Mouse (Mus musculus) limb, embryonic 14.5 days (tissue): ENCODE results near the gene Vrk2. TPM values are rescaled to one million over a fixed set of nuclear protein-coding genes. Genes with fewer than 3 reads are reported as not detected.
A peak's percentile ranks its signal among the peaks of the same experiment; 100 is the strongest.

ENCODE experiments used
- ATAC-seq: fragments of 200-750 bp; cut with Nextera tagmentation; 2 replicates; pipeline ENCODE4 v1.8.0; 2017; ENCODE audit warnings: low read depth, moderate number of reproducible peaks, moderate TSS enrichment; ENCODE audit not compliant: low FRiP score
- DNase-seq: peaks from one replicate; pipeline ENCODE4 v3.0.0-alpha.2; 2015; ENCODE audit warnings: low spot score
- H3K27ac ChIP-seq: fragments of 300-500 bp; sonication (generic); replicated peaks from 2 replicates; pipeline ENCODE4 v1.5.1; 2014; ENCODE audit warnings: low read depth, mild to moderate bottlenecking, low read length, moderate library complexity, mixed read lengths
- H3K27me3 ChIP-seq: fragments of 300-500 bp; sonication (generic); 2 replicates; pipeline ENCODE4 v1.6.1; 2014; ENCODE audit warnings: low read length, mixed read lengths; ENCODE audit not compliant: control insufficient read depth, insufficient read depth
- H3K36me3 ChIP-seq: fragments of 300-500 bp; sonication (generic); 2 replicates; pipeline ENCODE4 v1.6.1; 2014; ENCODE audit warnings: mild to moderate bottlenecking, low read length, moderate library complexity, mixed read lengths; ENCODE audit not compliant: control insufficient read depth, insufficient read depth
- H3K4me1 ChIP-seq: fragments of 300-500 bp; sonication (generic); 2 replicates; pipeline ENCODE4 v1.6.1; 2014; ENCODE audit warnings: antibody characterized with exemption, low read length, mixed read lengths; ENCODE audit not compliant: control insufficient read depth, insufficient read depth
- H3K4me2 ChIP-seq: fragments of 300-500 bp; sonication (generic); replicated peaks from 2 replicates; pipeline ENCODE4 v1.6.1; 2014; ENCODE audit warnings: low read depth, mild to moderate bottlenecking, low read length, moderate library complexity; ENCODE audit not compliant: severe bottlenecking
- H3K4me3 ChIP-seq: fragments of 300-500 bp; sonication (generic); replicated peaks from 2 replicates; pipeline ENCODE4 v1.5.1; 2014; ENCODE audit warnings: low read length
- H3K9ac ChIP-seq: fragments of 300-500 bp; sonication (generic); 2 replicates; pipeline ENCODE4 v1.6.1; 2014; ENCODE audit warnings: mild to moderate bottlenecking, low read depth, low read length, moderate library complexity; ENCODE audit not compliant: severe bottlenecking
- H3K9me3 ChIP-seq: fragments of 300-500 bp; sonication (generic); 2 replicates; pipeline ENCODE4 v1.6.1; 2016; ENCODE audit warnings: low read length; ENCODE audit not compliant: control insufficient read depth
- POLR2A ChIP-seq: fragments of 200-500 bp; IDR thresholded peaks from 2 replicates; pipeline ENCODE4 v1.8.0; 2012; ENCODE audit warnings: inconsistent platforms, mild to moderate bottlenecking, moderate library complexity, borderline replicate concordance; ENCODE audit not compliant: insufficient read depth, insufficient read length; ENCODE audit errors: extremely low read depth
- WGBS: fragments of 180-500 bp; shearing (Covaris S2); extraction: QIAGEN DNeasy Blood & Tissue Kit; methylation state at CpG from one replicate; pipeline ENCODE4 v1.1.7; 2014; 5-methylcytosine and 5-hydroxymethylcytosine counted together
- polyA plus RNA-seq, 2 experiments: library from polyadenylated mRNA; depleted of rRNA in 1 of 2; stranded (reverse) in 1 of 2; unstranded in 1 of 2; fragments of >200 nt; fragmentation: Nextera tagmentation in 1 of 2; extraction: Ambion mirVana in 1 of 2; gene quantifications; 2 replicates each; pipeline versions ENCODE4 v1.2.1 to v1.2.3; 2012 to 2014

Gene Vrk2
- polyA plus RNA-seq, 2 experiments = 10.1 to 20.7 TPM

- Histone ChIP-seq H3K36me3 (no peaks in the 10 kb centered on the region), H3K9ac (no peak overlapping the region), H3K9me3 (no peaks in the 10 kb centered on the region), H3K4me3 (no peak overlapping the region), H3K4me1 (no peaks in the 10 kb centered on the region), H3K27ac (no peak overlapping the region), H3K4me2 (no peak overlapping the region), H3K27me3 (no peaks in the 10 kb centered on the region)
- DNase-seq (no peak), ATAC-seq (no peak)
- 76% methylated on average over 1 of the region's 1 CpGs for WGBS
- no peak for TF ChIP-seq POLR2A
Measured at GRCm38 (mm10) chr11:26598876-26599275, 5.1 kb upstream of the Vrk2 start.

- Histone ChIP-seq H3K4me3 (no peak overlapping the region), H3K36me3 (no peaks in the 10 kb centered on the region), H3K9ac (no peak overlapping the region), H3K4me2 (no peak overlapping the region), H3K9me3 (no peaks in the 10 kb centered on the region), H3K27me3 (no peaks in the 10 kb centered on the region), H3K27ac (no peak overlapping the region), H3K4me1 (0 out of 2 replicates have a peak, but pooled peaks cover under 1% of the 10 kb centered on the region)
- DNase-seq = peak; percentile 70
- no peak for ATAC-seq
- no peak for TF ChIP-seq POLR2A
- WGBS = 54% methylated on average over 6 of the region's 6 CpGs
Measured at GRCm38 (mm10) chr11:26597761-26598160, 4.0 kb upstream of the Vrk2 start.

GRCm38 (mm10) chr11:26597145-26597544 lies 3.3 kb upstream of the Vrk2 start:
- Histone ChIP-seq H3K27me3 (no peaks in the 10 kb centered on the region), H3K9me3 (no peaks in the 10 kb centered on the region), H3K27ac (no peak overlapping the region), H3K4me3 (no peak overlapping the region), H3K9ac (no peak overlapping the region), H3K4me1 (0 out of 2 replicates have a peak, but pooled peaks cover 4% of the 10 kb centered on the region), H3K36me3 (no peaks in the 10 kb centered on the region), H3K4me2 (no peak overlapping the region)
- ATAC-seq (no peak), DNase-seq (no peak)
- 80% methylated on average over 6 of the region's 6 CpGs for WGBS
- TF ChIP-seq POLR2A = no peak

DNA sequence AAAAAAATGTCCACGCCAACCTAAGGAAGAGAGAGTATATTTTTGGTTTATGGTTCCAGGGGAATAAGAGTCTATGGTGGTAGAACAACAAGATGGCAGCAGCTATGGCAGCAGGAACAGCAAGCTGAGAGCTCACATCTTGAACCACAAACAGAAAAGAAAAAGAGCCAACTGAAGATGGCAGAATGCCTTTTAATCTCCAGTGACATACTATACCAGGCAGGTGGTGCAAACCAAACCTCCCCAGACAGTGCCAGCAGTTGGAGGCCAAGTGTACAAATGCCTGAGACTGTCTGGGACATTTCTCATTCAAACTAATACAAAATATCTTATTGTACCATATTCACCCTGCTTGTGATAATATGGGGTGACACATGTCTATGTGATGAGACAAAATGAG lies 2.4 kb upstream of the Vrk2 start:
- WGBS = 93% methylated on average over 1 of the region's 1 CpGs
- Histone ChIP-seq H3K4me3 (no peak overlapping the region), H3K36me3 (no peaks in the 10 kb centered on the region), H3K27ac (no peak overlapping the region), H3K4me1 (0 out of 2 replicates have a peak, but pooled peaks cover 4% of the 10 kb centered on the region), H3K27me3 (no peaks in the 10 kb centered on the region), H3K4me2 (no peak overlapping the region), H3K9ac (no peak overlapping the region), H3K9me3 (no peaks in the 10 kb centered on the region)
- no peak for TF ChIP-seq POLR2A
- ATAC-seq (no peak), DNase-seq (no peak)

- no peak overlapping the region for H3K4me2 ChIP-seq
- H3K27ac ChIP-seq = no peak overlapping the region
- ATAC-seq (no peak), DNase-seq (no peak)
- H3K4me3 ChIP-seq = no peak overlapping the region
- WGBS = 92% methylated on average over 1 of the region's 1 CpGs
- H3K4me1 ChIP-seq = 0 out of 2 replicates have a peak, but pooled peaks cover 4% of the 10 kb centered on the region
- no peaks in the 10 kb centered on the region for H3K27me3 ChIP-seq
- no peak overlapping the region for H3K9ac ChIP-seq
- TF ChIP-seq POLR2A = no peak
- H3K36me3 ChIP-seq = no peaks in the 10 kb centered on the region
- H3K9me3 ChIP-seq = no peaks in the 10 kb centered on the region
Measured at GRCm38 (mm10) chr11:26594487-26594886, 688 bp upstream of the Vrk2 start.
